Mouse (Mus musculus) right cerebral cortex, adult 2 months (tissue): Measurements from ENCODE around the gene Gm29423.
"Not testable (repeated sequence)": the region's sequence is repeated elsewhere in the genome, so short reads cannot be mapped to it uniquely, and the experiment has no call there.

ENCODE experiments used
- DNase-seq, 2 experiments: peaks; one replicate each; pipeline ENCODE4 v3.0.0; 2021 to 2022; ENCODE audit warnings: low spot score in 2 of 2

Gene Gm29423

GRCm38 (mm10) chrY:70303187-70303586 is at the start of gene Gm29423, which contains the start of gene Gm29644:
Gene Gm29423, minus strand, starts transcription at chrY:70303287.
Gene Gm29644, minus strand, starts transcription at chrY:70303343.
- not testable (repeated sequence) for DNase-seq

GRCm38 (mm10) chrY:70273542-70273941 is 29.5 kb downstream of the Gm29423 start, which contains the start of gene Gm21118:
Gene Gm21118, minus strand, starts transcription at chrY:70273642.
- DNase-seq, result not testable (repeated sequence)
